Mouse (Mus musculus) heart, postnatal 0 days (tissue): ENCODE measurements around the gene Lama5.

Experiments used
- CTCF ChIP-seq: IDR thresholded peaks from 2 replicates; pipeline ENCODE4 v1.5.1; 2016; ENCODE audit warnings: antibody characterized with exemption, control low read depth, low read depth
- EP300 ChIP-seq: IDR thresholded peaks from 2 replicates; pipeline ENCODE4 v1.6.1; 2016; ENCODE audit warnings: antibody characterized with exemption, low read depth

DNA sequence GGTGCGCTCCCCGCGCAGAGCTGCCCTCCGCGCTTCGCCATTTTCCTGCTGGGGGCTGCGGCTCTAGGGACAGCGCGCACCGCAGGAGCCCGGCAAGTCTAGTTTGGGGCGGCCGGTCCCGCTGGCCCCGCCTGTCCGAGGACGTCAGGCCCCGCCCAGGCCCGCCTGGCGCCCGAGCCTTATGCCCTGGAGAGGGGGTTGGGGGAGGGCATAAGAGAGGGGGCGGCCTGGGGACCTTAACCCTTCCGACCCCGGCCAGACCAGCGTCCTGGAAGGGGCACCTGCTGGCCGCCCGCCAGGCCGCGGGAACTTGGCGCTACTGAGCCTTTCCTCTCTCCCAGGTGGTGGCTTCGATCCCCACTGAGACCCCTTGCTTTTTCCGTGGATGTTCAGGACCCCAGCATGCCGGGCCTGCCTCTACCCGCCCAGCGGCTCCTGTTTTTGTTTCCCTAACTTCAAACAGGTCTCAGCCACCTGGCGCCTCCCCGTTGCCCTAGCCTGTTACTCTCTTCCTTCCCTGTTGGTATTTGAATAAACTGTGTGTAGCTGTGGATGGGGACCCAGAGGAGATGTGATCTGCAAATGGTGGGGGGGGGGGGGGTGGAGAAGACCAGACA lies at the start of gene Lama5:
- TF ChIP-seq CTCF (no peak), EP300 (no peak)
